Mouse (Mus musculus): ENCODE results near the gene Atf3. TPM values are rescaled to one million over a fixed set of nuclear protein-coding genes. Genes with fewer than 3 reads are reported as not detected.
"Not testable (repeated sequence)": the region's sequence is repeated elsewhere in the genome, so short reads cannot be mapped to it uniquely, and the experiment has no call there.

Atf3 gene
- polyA plus RNA-seq, 1 experiment from 2014 or later: 1.5 TPM

DNA sequence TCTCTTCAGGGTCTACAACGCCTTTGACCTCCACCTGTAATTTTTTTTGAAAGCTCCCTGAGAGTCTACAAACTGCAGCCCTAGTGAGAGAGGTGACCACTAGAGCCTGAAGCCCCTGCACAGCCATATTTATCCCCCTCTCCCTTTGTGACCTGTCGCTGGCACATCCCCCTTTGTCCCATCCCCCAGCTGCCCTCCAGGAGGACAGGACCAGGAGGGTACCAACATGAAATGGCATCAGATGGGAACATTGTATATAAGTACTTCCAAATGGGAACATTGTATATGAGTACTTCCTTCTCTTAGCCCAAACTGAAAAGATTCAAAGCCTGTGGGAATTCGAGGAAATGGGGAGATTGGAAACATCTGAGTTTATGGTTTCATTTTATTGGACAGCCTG lies 53.1 kb downstream of the Atf3 start, which contains the start of gene Fam71a:
Gene Fam71a, minus strand, starts transcription at position 101 of the 400 bp plus-strand sequence.
- Histone ChIP-seq H3K27me3 (no peaks in the 10 kb centered on the region), H3K9me3 (no peaks in the 10 kb centered on the region), H3K4me1 (peaks cover 4% of the 10 kb centered on the region; the same call in 1 of the 2 replicates), H3K9ac (replicated peaks) (no peak within 1 kb of the TSS), H3K27ac (replicated peaks) (no peak within 1 kb of the TSS), H3K4me3 (no peak within 1 kb of the TSS), H3K36me3 (no peaks in the 10 kb centered on the region), H3K4me2 (replicated peaks) (no peak within 1 kb of the TSS)
- WGBS: 87% methylated on average over 3 of the region's 3 CpGs
- ATAC-seq (replicated peaks): no peak

- ATAC-seq (replicated peaks): no peak
- Histone ChIP-seq H3K36me3 (no peaks in the 10 kb centered on the region), H3K9ac (replicated peaks) (no peak overlapping the region), H3K4me2 (replicated peaks) (no peak overlapping the region), H3K9me3 (no peaks in the 10 kb centered on the region; the same call in 1 of the 2 replicates), H3K27ac (replicated peaks) (no peak overlapping the region), H3K4me3 (no peak overlapping the region), H3K4me1 (no peaks in the 10 kb centered on the region), H3K27me3 (no peaks in the 10 kb centered on the region)
- 64% methylated on average over 3 of the region's 3 CpGs for WGBS
Observed at GRCm38 (mm10) chr1:191154314-191154713, 63.5 kb downstream of the Atf3 start.

DNA sequence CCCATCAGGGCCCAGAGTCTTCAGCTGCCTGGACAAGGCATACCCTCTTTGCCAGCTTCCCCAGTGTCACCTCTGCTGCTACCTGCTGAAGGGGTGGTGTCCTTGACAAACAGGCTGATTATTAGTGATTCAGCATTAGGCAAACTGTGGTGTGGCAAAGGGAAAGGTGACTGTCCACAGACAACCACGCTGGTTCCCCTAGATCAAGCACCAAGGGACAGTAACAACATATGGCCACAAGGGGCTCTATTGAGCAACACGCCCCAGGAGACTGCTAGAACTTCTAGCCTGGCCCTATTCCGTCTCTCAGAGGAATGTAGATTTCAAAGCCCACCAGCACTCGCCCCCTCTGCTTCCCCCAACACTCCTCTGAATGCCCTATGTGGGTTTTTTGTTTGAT lies 64.8 kb downstream of the Atf3 start:
- Histone ChIP-seq H3K9me3 (no peaks in the 10 kb centered on the region; the same call in 1 of the 2 replicates), H3K36me3 (no peaks in the 10 kb centered on the region), H3K4me3 (no peak overlapping the region), H3K4me1 (no peaks in the 10 kb centered on the region), H3K4me2 (replicated peaks) (no peak overlapping the region), H3K27ac (replicated peaks) (no peak overlapping the region), H3K27me3 (no peaks in the 10 kb centered on the region), H3K9ac (replicated peaks) (no peak overlapping the region)
- WGBS: 17% methylated on average over 4 of the region's 4 CpGs
- no peak for ATAC-seq (replicated peaks)

GRCm38 (mm10) chr1:191150924-191151605 lies 66.8 kb downstream of the Atf3 start:
- no peak overlapping the region for H3K27ac ChIP-seq (replicated peaks)
- H3K9ac ChIP-seq (replicated peaks): no peak overlapping the region
- ATAC-seq (replicated peaks): no peak
- no peaks in the 10 kb centered on the region for H3K36me3 ChIP-seq
- no peak overlapping the region for H3K4me2 ChIP-seq (replicated peaks)
- H3K4me3 ChIP-seq: no peak overlapping the region
- H3K4me1 ChIP-seq: no peaks in the 10 kb centered on the region
- no peaks in the 10 kb centered on the region for H3K9me3 ChIP-seq
- WGBS: 85% methylated on average over 8 of the region's 8 CpGs
- H3K27me3 ChIP-seq: no peaks in the 10 kb centered on the region

DNA sequence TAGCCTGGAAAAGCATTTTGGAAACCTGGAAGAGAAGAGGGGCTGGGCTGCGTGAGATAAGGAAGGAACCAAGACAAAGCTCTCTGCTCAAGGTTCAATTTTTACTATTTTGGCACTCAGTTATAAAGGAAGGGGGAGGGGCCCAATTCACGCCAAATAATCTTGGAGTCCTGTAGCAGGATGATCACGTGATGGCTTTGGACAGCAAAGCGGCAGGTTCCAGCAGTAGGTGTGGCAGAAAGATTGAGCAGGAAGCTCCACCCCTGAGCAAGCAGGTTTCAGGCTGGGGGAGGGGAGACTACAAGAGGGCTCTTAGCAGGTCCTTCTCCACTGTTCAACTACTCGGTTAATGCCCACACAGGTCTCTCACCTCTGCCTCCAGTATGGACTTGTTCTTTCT lies 68.3 kb downstream of the Atf3 start:
- not testable (repeated sequence) for H3K36me3 ChIP-seq; H3K9me3 ChIP-seq; H3K4me3 ChIP-seq; H3K27ac ChIP-seq (replicated peaks); ATAC-seq (replicated peaks); H3K9ac ChIP-seq (replicated peaks); H3K4me1 ChIP-seq; H3K27me3 ChIP-seq; H3K4me2 ChIP-seq (replicated peaks)
- WGBS: 88% methylated on average over 5 of the region's 5 CpGs

DNA sequence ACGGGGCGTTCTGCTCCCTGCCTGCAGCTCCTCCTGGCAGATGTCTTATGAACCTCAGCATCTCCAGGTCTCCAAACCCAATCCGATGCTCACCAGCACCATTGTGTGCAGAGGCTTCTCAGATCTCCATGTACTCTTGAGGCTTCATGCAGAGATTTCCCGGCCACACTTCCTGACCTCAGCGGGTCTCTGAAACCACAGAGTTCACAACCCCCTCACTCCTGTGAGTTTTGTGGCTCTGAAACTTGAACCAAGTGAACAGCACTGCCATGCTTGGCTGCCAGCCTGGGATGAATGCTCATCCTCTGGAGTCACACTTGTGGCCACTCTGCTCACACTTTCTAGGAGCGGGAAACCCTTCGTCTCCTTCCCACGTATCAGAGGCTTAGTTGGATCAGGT lies 76.9 kb downstream of the Atf3 start:
- Histone ChIP-seq H3K4me1 (0 out of 2 replicates have a peak, but pooled peaks cover 3% of the 10 kb centered on the region), H3K36me3 (no peaks in the 10 kb centered on the region), H3K9ac (replicated peaks) (no peak overlapping the region), H3K9me3 (no peaks in the 10 kb centered on the region), H3K27ac (replicated peaks) (no peak overlapping the region), H3K4me3 (no peak overlapping the region), H3K27me3 (no peaks in the 10 kb centered on the region), H3K4me2 (replicated peaks) (no peak overlapping the region)
- ATAC-seq (replicated peaks): no peak
- WGBS: 91% methylated on average over 8 of the region's 8 CpGs

DNA sequence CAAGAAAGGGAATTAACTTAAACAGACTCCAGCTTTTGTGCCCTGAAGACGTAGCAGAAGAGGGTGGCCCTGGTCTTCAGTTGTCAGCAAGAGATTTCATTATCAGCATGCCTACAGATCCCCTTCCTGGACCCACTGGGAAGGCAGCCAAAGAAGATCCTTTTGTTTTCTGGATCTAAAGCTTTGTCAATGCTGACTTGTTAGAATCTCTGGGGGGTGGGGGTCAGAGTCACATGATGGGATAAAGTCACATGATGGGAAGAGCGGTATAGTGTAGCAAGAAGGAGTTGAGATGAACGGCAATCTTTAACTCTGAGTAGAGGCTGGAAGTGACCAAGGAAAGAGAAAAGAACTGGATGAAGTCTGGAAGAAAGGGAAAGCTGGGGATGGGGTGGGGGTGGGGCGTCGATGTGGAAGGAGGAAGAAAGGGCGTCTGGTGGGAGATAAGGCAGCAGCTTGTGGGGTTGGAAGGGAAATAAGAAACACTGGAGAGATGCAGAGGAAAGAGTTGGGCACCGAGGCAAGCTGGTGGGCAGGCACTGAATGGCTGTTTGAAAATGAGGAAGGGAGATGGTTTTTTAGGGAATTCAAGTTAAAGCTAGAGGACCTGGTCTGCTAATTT lies 78.9 kb downstream of the Atf3 start:
- 68% methylated on average over 7 of the region's 7 CpGs for WGBS
- H3K4me3 ChIP-seq: no peak overlapping the region
- ATAC-seq (replicated peaks): no peak

DNA sequence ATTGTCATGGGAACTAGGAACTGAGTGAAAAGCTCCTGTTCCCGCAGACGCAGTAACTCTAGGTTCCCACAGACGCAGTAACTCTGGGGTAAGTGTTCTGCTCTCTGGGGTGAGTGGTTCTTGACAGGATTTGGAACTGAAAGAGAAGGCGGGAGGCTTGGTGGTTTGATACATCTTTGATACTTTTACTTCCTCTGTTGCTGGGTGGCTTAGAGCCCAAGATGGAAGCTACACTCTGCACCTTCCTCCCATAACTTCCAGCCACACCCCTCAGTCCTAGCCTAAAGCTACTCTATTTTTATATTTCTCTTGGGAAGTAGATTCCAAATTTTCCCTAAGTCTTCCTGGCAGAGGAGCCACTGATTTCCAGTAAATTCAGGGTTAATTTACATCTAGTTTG lies 79.4 kb downstream of the Atf3 start:
- no peak for ATAC-seq (replicated peaks)
- no peak overlapping the region for H3K27ac ChIP-seq (replicated peaks)
- 93% methylated on average over 4 of the region's 4 CpGs for WGBS

More for the DNA sequence above, 78.9 kb downstream of the Atf3 start:
- Histone ChIP-seq H3K36me3 (no peaks in the 10 kb centered on the region), H3K4me2 (replicated peaks) (no peak overlapping the region), H3K9me3 (no peaks in the 10 kb centered on the region), H3K27ac (replicated peaks) (no peak overlapping the region), H3K9ac (replicated peaks) (no peak overlapping the region), H3K4me1 (0 out of 2 replicates have a peak, but pooled peaks cover 3% of the 10 kb centered on the region), H3K27me3 (no peaks in the 10 kb centered on the region)

GRCm38 (mm10) chr1:191135406-191135805 lies 82.4 kb downstream of the Atf3 start:
- Histone ChIP-seq H3K9ac (replicated peaks) (no peak overlapping the region), H3K27ac (replicated peaks) (no peak overlapping the region), H3K4me3 (no peak overlapping the region), H3K9me3 (no peaks in the 10 kb centered on the region), H3K4me2 (replicated peaks) (no peak overlapping the region), H3K36me3 (no peaks in the 10 kb centered on the region), H3K4me1 (0 out of 2 replicates have a peak, but pooled peaks cover 3% of the 10 kb centered on the region), H3K27me3 (no peaks in the 10 kb centered on the region)
- WGBS: 57% methylated on average over 4 of the region's 4 CpGs
- no peak for ATAC-seq (replicated peaks)

More for the DNA sequence above, 79.4 kb downstream of the Atf3 start:
- H3K9ac ChIP-seq (replicated peaks): no peak overlapping the region
- H3K9me3 ChIP-seq: no peaks in the 10 kb centered on the region
- no peak overlapping the region for H3K4me3 ChIP-seq
- H3K4me1 ChIP-seq: 0 out of 2 replicates have a peak, but pooled peaks cover 3% of the 10 kb centered on the region
- H3K27me3 ChIP-seq: no peaks in the 10 kb centered on the region
- no peaks in the 10 kb centered on the region for H3K36me3 ChIP-seq
- H3K4me2 ChIP-seq (replicated peaks): no peak overlapping the region

DNA sequence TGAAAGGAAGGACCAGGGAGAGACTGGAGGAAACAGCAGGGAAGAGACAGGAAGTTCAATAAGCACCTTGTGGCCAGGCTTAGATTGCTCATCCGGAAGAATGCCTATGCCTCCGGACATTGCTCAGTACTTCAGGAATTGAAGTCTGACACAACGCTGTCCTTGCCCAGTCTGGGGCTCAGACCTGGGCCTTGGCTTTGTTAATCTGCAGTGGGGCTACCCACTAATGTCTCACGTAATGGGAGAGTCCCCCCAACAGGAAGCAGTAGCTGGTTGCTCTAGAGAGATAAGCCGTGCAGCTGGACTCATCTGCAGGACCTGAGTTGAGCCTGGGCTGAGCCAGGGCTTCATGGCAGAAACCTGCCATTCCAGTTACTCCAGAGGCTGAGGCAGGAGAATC lies 84.9 kb downstream of the Atf3 start:
- Histone ChIP-seq H3K36me3 (no peaks in the 10 kb centered on the region), H3K27me3 (no peaks in the 10 kb centered on the region), H3K9me3 (no peaks in the 10 kb centered on the region), H3K4me3 (no peak overlapping the region), H3K27ac (replicated peaks) (no peak overlapping the region), H3K4me1 (no peaks in the 10 kb centered on the region), H3K9ac (replicated peaks) (no peak overlapping the region), H3K4me2 (replicated peaks) (no peak overlapping the region)
- 75% methylated on average over 5 of the region's 5 CpGs for WGBS
- ATAC-seq (replicated peaks): no peak

- Histone ChIP-seq H3K4me2 (replicated peaks) (no peak overlapping the region), H3K36me3 (no peaks in the 10 kb centered on the region), H3K9ac (replicated peaks) (no peak overlapping the region), H3K4me1 (no peaks in the 10 kb centered on the region), H3K4me3 (no peak overlapping the region), H3K27ac (replicated peaks) (no peak overlapping the region), H3K9me3 (no peaks in the 10 kb centered on the region), H3K27me3 (no peaks in the 10 kb centered on the region)
- WGBS: 73% methylated on average over 5 of the region's 5 CpGs
- no peak for ATAC-seq (replicated peaks)
Observed at GRCm38 (mm10) chr1:191132240-191132639, 85.6 kb downstream of the Atf3 start.

- ATAC-seq (replicated peaks): no peak
- Histone ChIP-seq H3K27ac (replicated peaks) (no peak overlapping the region), H3K4me3 (no peak overlapping the region), H3K27me3 (no peaks in the 10 kb centered on the region), H3K9me3 (no peaks in the 10 kb centered on the region), H3K4me1 (no peaks in the 10 kb centered on the region), H3K36me3 (no peaks in the 10 kb centered on the region), H3K9ac (replicated peaks) (no peak overlapping the region), H3K4me2 (replicated peaks) (no peak overlapping the region)
- 88% methylated on average over 2 of the region's 2 CpGs for WGBS
Observed at GRCm38 (mm10) chr1:191131692-191132091, 86.1 kb downstream of the Atf3 start.

All from forebrain, embryonic 15.5 days (tissue).